Mouse (Mus musculus) spleen, postnatal 36 days (tissue): ENCODE results near the gene Gpc6.

Experiments
- DNase-seq, 2 experiments: peaks; one replicate each; pipeline ENCODE4 v3.0.0; 2022; ENCODE audit warnings: low spot score in 2 of 2, mixed read lengths in 1 of 2

Gpc6 gene

DNA sequence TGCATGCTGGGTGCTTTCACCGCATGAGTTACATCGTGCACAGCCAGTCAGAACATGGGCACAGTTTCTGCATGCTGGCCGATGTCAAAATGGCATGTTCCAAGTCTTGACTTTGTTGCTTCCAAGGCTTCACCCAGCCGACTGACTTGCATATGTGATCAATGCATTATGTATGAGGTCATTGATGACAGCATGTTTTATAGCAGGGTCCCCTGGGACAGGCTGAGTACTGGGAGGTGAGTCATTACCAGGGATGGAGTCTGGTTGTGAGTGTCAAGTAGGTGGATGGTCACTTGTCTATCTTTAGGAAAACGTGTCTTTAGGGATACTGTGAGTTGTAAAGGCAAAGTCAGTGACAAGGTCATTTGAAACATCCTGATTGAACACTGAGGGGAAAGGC, 929.4 kb downstream of the Gpc6 start:
- no peak for DNase-seq

DNA sequence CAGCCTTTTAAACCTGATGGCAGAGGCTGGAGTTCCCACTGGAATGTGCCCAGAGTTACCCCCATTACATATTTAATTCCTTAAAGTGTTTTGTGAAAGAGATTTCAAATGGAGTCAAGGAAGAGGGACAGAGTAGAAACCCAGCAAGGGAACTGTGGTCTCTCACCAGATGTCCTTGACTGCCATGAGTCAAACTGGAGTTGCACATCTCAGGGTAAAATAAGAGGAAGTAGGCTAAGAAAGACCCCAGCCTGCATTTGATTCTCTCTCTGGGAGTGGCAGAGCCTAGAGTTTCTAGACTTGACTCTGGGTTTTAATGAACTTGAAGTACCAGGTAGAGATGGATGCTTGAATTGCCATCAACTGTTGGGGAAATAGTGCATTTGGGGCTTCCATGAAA, 946.2 kb downstream of the Gpc6 start:
- no peak for DNase-seq

DNA sequence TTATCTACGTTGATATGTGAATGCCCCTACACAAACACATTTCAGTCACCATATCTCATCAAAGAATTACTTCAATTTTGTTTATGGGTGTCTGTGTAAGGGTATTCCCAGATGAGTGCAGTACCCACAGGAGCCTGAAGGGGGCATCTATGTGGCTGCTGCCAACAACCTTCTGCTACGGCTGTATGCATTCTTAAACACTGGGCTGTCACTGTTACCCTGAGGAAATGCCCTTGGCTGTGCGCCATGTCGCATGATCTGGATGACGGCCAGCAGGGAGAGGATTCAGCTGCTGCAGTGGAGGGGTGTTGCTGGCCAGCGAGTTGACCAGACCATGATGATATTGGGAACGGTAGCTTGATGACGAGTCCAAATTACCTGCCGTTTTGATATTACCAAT, 954.2 kb downstream of the Gpc6 start:
- DNase-seq = no peak

- no peak for DNase-seq
Measured at GRCm38 (mm10) chr14:117881112-117881511, 956.0 kb downstream of the Gpc6 start.

DNA sequence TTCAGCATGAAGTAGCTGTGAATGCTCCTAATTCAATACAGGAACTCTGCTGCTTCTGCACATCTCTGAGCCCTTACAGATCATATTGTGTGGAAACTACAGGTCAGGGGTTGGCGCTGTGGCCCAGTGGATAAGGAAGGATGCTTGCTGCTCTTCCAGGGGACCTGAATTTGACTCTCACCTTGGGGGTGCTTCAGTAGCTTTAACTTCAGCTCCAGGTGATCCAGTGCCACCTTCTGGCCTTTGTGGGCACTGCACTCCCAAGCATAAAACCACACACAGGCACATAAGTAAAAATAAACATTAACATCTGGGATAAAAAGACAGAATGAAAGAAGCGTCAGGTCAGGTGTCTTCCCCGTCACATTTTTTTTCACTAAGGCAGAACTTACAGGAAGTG, 957.1 kb downstream of the Gpc6 start:
- no peak for DNase-seq

GRCm38 (mm10) chr14:117889653-117890052, 964.5 kb downstream of the Gpc6 start:
- DNase-seq = no peak

DNA sequence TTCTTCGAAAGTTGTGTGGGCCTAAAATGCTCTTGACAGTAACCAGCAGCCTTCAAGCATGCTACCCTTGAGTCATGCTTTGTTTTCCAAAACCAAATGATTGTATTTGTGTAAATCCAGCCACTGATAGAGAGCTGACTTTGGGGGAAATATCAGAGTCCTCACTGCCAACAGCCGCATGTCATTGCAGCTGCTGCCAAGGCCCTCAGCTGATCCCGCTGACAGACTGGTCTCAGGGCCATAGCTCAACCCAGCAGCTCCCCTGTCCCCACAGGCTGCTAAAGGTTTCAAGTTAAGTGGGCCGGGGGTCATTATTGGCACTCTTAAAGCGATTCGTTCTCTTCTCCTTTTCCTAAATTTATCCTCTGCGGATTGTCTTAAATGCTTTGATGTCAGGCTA, 966.3 kb downstream of the Gpc6 start:
- DNase-seq = no peak

DNA sequence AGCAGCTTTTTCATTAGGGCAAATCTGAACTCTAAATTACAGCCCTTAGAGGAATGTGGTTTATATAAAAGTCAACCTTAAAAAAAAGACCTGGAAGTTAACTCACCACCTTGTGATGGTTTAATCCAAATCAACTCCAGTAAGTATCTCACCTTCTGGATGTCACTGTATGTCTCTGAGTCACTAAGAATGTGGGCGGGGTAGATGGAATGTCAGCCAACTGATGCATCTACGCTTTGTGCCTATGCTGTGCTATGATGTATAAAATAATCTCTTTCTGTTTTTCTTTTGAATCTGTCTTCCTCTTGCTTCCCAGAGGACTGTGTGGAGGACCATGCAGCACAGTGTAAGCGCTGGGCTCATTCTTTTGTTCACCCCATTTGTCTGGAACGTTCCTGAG, 966.9 kb downstream of the Gpc6 start:
- no peak for DNase-seq

DNA sequence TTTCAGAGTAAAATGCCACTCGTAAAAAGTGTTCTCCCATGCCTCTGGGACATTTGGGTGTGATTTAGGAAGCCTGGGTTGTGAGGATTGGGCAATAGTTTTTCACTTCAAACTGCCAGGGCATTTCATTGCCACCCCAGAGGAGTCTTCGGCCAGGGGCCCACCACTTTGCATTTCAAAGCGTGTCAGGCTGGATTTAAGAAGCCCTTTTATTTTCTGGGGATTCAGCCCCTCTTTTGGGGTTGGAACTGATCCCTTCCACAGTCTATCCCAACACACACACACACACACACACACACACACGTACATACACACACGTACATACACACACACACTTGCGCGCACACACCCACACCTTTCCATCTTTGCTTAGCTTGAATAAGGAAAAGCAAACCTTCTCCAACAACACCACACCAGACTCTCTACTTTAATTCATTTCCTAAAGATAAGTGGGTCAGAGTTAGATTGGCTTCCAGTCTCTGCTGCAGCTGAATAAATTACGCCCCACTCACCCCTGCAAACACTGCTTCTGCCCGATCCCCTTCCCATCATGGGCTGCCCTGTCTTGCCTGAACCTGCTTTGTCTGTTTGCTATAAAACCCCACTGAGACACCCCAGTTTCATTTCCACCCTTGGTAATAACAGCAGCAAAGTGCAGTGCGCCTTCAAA, 969.9 kb downstream of the Gpc6 start:
- DNase-seq = no peak

GRCm38 (mm10) chr14:117895539-117895912, 970.4 kb downstream of the Gpc6 start:
- no peak for DNase-seq

DNA sequence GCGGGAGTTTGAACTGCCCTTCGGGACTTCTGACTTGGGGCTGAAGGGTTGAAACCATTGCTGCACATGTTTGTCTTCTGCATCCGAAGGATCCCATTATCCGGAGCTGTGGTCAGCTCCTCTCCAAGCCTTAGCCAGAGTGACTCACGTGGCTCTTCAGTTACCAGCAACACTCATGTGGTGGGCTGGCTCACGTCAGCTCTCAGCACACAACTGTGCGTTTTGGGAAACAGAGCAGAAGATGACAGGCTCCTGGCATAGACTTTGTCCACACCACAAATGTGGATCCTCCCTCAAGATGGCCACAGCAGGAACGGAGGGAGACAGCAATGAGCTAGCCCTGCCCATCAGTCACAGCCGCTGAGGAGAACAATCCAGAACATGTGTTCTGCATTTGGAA, 979.2 kb downstream of the Gpc6 start:
- DNase-seq = no peak

DNA sequence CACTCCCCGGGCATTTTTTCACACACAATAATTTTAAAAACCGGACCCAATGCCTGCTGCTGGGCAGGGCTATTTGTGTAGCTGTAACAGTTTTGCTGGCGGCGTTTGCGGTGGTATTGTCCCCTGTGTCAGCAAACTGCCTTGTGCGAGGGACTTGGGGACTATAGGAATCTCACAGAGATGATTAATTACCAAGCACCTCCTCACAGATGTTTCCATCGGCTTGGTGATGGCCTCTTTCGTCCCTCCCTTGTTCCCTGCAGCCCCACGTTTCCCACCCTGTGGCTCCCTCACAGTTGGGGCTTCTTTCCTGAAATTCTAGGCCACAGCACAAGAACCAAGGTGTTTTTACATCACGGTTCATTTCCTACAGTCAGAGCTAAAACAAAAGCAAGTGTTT, 980.6 kb downstream of the Gpc6 start:
- DNase-seq = no peak

- no peak for DNase-seq
Measured at GRCm38 (mm10) chr14:117906361-117906760, 981.2 kb downstream of the Gpc6 start.

DNA sequence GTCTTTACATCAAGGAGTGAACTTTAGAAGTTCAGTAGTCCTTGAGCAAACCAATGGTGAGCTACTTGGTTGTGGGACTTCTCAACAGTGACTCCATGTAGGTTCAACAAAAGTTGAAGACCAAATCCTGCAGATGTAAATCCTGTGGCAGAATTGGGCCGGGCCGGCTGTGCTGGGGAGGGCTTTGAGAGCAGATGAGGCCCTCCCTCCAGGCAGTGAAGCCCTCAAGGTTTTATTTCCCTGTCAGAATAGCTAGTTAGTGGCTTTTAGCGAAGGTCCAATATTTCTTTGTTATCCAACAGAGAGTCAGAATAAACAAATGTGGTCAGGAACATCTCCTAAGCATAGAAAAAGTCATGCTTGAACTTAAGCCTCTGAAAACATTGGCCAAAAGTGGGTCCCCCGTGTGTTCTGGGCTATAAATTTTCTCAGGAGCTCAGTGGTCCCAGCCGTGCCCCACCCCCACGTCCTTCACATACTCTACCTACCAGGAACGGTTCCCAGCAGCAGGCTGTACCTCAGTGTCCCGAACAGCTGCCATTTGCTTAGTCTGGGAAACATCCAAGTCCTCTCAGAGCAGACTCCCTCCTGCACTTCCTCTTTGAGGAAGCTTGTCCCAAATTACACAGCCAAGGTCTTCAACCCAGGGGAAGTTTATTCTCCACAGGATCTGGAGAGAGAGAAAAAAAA, 983.3 kb downstream of the Gpc6 start:
- no peak for DNase-seq

DNA sequence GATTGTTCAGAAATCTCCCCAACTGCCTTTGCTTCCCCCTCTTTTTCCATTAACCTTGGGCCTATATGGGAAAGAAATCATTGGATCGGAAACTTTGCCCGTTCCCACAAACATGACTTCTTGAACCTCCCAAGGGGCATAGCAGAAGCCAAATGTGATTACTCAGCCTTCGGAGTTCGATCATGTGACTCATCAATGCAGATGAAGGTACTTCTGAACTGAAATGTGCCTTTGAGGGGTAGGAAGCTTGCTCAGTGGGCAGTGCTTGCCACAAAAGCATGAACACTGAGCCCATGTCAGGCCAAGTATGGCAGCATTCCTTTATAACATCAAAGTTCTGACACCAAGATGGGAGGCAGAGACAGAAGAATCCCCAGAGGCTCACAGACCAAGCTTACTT, 983.9 kb downstream of the Gpc6 start:
- DNase-seq = no peak

DNA sequence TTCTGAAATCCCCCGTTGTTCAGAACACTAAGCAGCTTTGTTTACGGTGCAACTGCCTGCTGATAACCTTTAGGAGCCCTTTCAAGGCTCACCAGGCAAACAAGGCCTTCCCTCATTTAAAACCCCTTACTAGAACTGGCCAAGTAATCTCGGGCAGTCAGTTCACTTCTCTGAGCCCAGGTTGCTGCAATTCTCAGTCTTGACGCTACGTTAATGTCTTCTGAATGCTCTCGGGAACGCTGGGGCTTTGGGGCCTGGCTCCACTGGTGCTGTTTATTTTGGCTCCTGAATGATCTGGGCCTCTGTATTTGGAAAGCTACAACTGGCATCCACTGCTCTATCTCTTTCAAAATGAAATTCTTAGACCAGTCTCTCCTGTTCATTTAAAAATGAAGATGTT, 985.2 kb downstream of the Gpc6 start:
- no peak for DNase-seq

GRCm38 (mm10) chr14:117912624-117913270, 987.6 kb downstream of the Gpc6 start:
- no peak for DNase-seq

DNA sequence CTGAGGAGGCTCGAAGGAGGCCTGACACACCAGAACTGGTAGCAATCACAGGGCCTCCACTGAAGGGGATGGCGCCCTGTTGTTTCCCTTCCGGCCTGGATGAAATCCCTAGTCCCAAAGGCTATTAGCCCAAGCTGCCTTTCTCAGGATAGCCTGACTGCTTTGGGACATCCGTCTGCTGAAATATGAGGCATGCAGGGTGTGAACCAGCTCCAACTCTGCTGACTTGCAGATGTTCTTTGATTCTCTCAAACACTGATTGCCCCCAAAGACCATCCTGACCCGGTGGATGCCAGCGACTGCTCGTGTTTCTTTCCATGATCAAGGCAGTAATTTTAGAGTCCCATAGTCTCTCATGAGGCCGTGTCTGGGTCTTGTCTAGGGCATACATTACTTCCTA, 991.5 kb downstream of the Gpc6 start:
- DNase-seq = no peak

DNA sequence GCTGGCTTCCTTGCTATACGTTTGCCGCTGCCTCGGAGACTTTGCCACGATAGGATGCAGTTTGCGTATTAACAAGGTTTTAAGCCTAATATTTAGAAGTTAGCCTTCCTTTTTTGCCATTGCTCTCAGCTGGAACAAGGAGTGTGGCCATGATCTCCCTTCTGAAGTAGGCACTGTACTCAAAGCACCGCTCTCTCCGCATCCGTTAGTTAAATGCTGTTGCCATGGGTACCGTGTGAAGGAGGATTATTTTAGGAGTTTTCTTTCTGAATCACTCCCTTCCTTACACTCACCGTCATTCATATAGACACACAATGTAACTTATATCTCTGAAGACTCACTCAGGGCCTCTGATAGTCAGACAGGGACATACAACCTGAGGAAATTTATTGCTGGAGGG, 993.6 kb downstream of the Gpc6 start:
- no peak for DNase-seq

- no peak for DNase-seq
Measured at GRCm38 (mm10) chr14:117919612-117920011, 994.5 kb downstream of the Gpc6 start.

DNA sequence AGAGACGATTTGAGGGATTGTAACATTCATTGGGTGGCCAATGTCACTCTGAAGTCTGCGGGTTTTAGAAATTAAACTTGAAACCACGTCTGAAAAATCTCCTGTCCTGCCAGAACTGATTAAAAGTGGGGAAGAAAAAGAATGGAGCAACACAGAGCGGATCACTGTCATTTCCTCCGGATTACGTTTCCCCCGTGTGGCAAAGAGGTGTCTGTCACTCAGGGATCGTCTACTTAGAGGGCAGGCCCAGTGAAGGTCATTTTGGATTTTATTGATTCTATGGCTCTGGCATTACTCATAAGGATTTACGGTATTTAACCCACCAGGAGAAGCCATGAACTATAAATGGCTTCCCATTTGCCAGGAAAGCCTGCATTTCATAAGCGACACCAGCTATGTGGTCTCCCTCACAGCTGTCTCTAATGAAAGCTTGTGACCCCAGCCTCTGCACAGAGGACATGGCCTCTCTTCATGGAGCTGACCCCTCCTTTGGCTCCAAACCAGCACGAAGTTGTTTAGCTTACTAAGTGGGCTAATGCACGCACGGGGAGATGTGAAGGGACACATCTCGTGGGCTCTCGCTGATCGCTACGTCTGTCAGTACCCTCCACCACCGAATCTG, 996.4 kb downstream of the Gpc6 start:
- no peak for DNase-seq

GRCm38 (mm10) chr14:117923667-117924066, 998.6 kb downstream of the Gpc6 start:
- DNase-seq = no peak
